Mouse (Mus musculus): Measurements from ENCODE around the gene Fbln5. TPM values are rescaled to one million over a fixed set of nuclear protein-coding genes. Genes with fewer than 3 reads are reported as not detected.
A peak's percentile ranks its signal among the peaks of the same experiment; 100 is the strongest.

The Fbln5 gene
- total RNA-seq, 2 experiments from 2014 or later = 9.6 to 14.7 TPM

DNA sequence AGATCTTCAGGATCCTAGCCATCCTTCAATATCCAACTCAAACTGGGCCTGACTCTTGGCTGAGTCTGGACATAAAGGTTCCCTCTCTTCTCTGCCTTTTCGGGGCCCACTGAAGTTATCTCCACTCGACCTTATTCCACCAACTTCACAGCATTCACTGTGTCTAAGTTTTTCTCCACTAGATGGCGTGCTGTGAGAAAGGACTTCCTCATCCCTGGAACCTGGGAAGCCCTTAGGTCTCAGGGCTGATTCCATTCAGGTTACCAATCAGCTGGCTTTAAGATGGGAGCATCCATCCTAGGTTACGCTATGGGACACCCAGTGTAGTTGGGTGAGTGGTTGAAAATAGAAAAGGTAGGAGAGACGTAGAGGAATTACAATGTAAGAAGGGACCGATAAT lies 7.7 kb downstream of the Fbln5 start:
- DNase-seq (ENCODE audit: low spot score) = no peak

DNA sequence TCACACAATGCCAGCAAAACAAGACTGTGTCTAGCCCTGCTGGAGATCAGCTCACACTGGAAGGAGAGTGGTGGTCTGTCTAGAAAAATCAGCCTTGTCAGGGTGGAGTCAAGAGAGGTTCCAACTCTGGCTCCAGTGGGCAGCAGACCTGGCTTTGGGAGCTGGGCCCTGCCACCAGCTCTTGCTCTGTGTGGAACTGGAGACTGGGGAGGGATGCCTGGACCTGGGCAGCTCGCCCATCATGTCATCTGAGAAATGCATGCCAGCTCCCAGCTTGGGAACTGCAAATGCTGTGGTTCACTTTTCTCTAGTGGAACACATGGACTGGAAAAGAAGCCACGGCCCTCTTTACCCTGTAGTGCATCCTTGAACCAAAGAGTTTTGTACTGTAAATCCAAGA lies 8.3 kb downstream of the Fbln5 start:
- DNase-seq (ENCODE audit: low spot score) = peak; percentile 77

DNA sequence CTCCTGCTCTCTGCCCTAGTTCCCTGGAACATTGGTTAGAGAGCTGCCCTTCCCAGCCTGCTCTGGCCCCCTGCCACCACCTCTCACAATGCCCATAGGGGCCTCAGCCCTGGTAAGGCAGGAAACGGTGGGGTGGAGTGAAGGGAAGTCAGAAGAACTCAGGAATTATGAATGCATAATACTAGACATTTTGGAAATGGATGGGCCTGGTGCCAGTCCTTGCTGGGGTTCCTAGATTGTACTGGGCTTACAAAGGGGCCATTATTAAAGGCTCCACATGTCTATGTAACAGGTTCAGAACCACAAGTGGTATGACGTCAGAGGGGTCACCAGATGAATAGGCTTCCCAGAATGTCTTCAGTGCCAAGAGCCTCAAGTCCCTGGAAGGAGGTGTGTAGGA lies 11.5 kb downstream of the Fbln5 start:
- no peak for DNase-seq (ENCODE audit: low spot score)

DNA sequence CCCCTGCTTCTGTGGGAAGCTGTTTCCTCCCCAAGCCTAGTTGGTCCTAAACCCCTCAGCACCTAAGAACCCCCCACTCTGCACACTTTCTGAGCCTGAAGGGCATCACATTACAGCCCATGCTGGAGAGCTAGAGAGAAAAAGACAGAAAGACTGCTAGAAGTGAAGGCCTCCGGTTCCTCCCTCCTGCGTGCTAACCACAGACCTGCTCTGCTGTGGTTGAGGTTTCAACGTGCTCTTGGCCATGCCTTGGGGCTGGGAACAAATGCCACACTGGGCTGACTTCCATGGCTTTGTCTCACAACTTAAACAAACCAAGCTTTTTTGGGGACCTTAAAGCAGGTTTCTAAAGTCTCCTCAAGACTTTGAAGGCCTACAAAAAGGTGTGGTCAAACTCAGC lies 16.4 kb downstream of the Fbln5 start:
- no peak for DNase-seq (ENCODE audit: low spot score)

DNA sequence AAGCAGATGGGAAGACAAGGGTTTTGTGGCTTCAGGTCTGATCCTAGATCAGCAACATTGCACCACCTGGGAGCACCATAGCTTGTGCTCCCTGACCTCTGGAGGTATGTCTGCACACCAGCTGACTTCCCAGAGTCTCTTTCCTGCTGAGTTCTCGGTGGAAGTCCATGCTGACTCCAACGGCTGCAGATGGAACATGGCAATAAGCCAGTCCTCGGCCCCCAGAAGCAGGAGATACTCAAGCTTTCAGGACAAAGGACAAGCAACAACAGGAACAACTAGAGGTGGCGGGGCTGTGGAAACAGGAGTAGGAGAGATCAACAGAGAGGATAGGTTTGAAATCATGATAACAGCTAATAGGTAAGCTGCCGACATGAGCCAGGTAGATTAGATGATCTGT lies 17.1 kb downstream of the Fbln5 start:
- no peak for DNase-seq (ENCODE audit: low spot score)

DNA sequence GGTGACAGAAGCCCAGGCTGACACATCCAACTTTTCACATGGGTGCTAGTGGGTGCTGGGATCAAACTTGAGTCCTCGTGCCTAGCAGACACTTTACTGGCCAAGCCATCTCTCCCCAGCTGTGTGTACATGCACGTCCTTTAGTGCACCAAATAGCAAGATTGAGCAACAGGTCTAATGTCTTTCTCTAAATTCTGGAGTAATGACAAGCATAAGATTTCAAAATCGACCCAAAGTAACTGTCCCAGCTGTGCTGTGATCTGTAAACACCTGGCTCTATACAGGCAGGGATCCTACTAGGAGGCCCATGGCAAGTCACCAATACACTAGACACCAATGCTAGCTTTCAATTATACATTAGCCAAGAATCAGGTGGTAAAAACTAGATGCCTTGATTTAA lies 17.8 kb downstream of the Fbln5 start:
- DNase-seq (ENCODE audit: low spot score) = no peak

DNA sequence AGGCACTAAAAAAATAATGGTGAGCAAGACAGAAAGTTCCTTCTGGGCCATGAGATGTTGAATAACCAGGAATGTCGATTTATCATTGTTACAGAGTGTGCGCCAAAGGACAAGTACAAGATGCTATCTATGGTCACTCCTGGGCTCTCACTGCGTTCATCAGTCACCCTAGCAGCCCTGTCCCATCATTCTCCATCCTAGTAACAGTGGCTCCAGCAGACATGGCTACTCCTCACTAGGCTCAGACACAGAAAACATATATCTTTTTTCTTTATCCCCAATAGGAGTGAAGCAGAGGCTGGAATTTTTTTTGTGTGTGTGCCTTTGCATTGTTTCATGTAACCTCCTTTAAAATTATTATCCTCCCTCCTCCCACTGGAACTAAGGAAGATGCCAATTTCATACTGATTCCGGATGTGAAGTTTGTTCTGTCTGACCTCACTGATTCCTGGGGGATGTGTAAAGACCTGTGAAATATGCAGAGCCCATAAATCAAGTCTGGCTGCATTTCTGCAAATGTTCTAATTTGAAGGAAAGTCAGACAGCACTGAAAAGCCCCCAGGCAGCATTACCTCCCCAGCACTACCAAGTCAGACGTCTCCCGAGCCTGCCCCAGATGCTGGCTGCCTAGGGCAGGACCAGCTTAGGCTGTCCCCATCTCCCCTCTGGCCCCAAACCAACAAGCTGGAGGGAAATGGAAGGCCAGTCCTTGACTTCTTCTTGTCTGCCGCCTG lies 20.5 kb downstream of the Fbln5 start:
- DNase-seq (ENCODE audit: low spot score) = no peak

DNA sequence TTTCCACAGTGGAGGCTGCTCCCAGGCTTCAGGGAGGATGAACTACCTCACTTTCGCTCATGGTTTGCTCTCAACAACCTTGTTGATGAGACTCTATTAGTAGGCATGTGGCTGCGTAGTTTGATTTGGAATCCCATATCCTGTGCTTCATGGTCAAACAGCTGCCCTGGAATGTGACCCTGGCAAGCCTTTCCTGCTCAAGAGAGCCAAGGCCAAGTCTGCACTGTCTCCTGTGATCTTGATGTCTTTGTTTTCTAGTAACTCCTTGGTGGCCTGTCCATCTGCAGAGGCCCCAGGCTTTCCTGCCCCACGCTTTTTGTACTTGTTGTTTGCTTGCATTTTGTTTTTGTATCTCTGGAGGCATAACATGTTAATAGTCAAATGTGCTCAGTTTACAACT lies 24.4 kb downstream of the Fbln5 start:
- peak; percentile 52 for DNase-seq (ENCODE audit: low spot score)

DNA sequence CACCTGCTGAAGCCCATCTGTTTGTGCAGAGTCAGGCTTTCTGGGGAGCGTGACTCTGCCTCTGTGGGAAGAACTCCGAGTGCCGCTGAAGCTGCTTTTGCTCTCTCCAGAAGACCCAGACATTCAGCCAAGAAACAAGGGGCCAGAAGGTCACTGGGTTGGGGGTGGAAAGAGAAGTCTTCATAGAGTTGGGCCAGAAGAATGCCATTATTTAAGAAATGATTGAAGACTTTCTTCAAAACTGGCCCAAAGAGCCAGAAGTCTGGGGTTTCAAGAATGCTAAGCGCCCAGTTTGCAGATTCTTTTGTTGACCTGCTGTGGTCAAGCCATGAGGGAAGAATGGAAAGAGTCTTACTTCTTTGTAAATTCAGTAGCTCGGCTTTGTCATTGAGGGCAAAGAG lies 25.6 kb downstream of the Fbln5 start:
- no peak for DNase-seq (ENCODE audit: low spot score)

DNA sequence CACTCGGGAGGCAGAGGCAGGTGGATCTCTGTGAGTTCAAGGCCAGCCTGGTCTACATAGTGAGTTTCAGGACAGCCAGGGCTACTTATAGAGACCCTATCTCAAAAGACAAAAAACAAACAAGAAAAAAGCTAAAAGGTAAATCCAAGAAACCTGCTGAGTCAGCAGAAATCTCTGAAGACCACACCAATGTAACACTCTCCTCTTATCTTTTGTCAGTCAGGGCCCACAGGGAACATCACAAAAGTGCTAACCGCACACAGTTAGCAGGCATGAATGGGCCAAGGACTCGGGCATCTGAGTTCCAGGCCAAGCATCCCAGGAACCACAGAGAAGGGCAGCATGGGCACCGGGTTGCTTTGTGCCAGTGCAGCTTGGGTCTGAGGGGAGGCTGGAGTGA lies 26.2 kb downstream of the Fbln5 start:
- no peak for DNase-seq (ENCODE audit: low spot score)

DNA sequence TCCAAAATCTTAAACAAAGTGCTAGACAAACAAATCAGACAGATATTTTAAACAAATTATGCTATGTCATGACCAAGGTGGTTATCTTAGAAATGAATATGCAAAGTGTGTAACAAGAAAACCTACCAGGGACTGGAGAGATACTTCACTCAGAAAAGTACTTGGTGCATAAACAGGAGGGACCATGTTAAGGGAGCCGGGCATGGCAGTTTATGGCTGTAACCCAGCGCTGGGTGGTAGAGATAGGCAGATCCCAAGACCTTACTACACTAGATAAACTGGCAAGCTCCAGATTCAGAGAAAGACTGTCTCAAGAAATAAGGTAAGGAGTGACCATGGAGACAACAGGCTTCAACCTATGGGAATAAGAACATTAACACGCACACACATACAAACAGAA lies 29.1 kb downstream of the Fbln5 start:
- no peak for DNase-seq (ENCODE audit: low spot score)

DNA sequence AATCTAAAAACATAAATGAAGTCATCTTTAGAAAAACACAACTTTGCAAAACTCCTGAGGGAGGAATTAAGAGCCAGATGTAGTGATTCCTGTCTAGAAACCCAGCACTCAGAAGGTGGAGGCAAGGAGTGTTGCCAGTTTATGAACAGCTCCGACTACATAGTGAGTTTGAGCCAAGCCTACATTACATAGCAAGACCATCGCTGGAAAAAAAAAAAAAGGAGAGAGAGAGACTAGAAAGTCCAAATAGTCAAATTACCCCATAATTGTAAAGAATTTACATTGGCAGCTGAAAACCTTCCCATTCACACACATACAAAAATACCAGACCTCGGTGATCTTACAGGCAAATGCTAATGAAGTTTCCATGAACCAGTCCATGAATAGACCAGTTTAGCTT lies 29.6 kb downstream of the Fbln5 start:
- DNase-seq (ENCODE audit: low spot score) = no peak

DNA sequence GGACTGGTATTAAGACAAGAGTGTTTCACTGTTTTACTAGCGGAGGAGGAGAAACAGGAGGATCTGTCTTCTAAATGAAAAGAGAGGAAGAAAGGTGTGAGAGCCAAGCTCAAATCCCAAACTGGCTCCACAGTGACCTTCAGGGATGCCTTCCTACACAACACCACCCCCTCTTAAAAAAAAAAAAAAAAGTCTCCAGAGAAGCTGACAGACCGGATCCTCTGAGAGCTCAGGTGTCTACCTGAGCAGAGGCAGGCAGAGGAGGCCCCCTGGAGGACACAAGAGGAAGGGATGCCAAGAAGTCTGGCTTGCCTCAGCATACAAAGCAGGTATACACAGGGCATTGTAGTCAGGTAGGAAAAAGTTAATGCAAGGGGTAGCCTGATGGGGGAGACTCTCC lies 36.1 kb downstream of the Fbln5 start:
- DNase-seq (ENCODE audit: low spot score) = no peak

DNA sequence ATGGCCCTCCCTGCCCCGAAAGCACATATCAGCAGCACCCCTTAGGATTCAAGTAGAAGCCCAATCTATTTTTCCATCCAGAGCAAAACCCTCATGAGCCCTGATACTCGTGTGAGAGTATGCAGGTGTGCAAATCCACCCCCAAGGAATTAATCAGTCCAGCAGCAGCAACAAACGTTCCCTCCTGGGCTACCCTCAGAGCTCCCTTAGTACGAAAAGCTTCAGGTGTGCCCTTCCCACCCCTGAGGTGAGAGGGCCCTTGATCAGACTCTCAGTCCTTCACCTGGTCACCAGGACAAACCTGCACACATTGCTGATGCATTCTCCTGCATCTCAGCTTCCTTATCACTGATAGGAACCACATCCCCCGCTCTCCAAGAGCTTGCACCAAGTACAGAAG lies 37.9 kb downstream of the Fbln5 start:
- no peak for DNase-seq (ENCODE audit: low spot score)

DNA sequence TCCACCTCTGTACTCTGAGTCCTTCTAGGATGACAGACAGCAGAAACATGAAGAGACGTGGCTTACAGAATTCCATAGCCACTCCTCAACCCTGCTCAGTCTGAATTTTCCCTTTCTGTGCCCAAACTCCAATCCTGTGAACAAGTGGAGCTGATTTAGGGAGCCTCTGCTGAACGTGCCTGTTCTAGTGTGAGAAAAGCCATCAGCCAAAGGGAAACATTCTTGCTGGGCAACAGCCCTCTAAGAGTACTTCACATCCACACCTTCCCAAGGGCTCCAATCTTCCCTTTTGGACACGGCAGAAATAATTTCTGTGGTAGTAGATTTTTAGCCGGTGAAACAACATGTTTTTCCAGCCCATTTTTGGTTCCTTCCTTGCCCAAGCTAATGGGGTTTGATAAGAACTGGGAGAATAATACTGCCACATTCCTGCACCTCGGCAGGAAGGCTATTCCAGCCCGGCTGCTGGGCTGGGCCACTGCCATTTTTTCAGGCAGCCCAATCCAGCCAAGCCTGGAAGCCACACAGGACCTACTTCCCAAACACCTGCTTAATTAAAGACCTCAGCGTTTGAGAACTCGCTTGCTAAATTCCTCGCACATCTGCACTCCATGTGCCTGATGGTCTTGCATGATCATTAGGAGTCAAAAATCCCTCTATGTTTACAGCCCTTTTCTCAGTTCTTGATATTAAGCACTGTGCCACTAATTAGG lies 41.1 kb downstream of the Fbln5 start:
- DNase-seq (ENCODE audit: low spot score) = peak; percentile 59

DNA sequence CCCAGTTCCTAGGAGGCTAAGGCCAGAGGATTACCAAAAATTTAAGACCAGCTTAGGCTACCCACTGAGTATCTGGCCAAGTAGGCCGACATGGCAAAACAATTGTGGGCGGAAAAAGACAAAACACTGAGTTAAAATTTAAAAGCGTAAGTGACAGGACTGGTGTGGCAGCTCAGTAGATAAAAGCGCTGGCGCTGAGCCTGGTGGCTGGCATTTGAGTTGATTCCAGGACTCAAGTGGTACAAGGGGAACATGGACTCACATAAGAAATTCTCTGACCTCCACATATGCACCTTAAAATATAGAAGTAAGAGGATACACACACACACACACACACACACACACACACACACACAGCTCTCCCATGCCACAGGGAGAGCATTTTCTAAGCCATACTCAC lies 42.5 kb downstream of the Fbln5 start:
- no peak for DNase-seq (ENCODE audit: low spot score)

DNA sequence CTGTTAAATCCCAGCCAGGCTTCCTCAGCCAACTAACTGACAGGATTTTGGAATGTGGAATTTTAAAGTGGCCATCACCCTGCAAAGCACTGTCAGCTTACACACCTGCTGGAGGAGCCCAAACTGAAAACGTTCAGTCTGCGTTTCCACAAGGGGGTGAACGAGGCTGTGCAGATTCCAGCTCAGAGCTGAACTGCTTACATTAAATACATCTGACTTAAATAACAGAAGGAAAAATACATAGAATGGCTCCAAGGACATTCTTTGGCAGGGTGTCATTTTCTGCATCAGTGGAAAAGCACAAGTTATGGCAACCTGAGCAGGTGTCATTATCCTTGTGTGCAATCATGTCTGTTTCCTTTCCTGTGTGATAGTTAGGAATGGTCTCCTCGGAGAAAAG lies 44.7 kb downstream of the Fbln5 start:
- no peak for DNase-seq (ENCODE audit: low spot score)

DNA sequence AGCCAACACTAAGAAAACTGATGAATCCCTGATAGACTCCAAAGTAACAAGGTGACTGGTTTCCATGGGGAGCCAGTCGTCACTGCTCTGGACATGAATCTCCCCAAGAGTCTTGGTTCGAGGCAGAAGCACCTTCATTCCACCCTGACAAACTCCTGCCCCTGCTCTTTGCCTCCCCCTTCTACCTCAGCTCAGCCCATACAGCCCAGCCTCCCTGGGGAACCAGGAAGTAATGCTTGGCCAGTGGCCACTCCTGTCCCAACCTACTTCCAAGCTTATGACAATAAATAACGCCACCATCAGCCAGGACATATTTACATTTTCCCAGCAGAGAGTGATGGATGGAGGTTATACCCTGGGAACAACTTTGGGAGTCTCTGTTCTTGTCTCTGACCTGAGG lies 45.9 kb downstream of the Fbln5 start:
- no peak for DNase-seq (ENCODE audit: low spot score)

DNA sequence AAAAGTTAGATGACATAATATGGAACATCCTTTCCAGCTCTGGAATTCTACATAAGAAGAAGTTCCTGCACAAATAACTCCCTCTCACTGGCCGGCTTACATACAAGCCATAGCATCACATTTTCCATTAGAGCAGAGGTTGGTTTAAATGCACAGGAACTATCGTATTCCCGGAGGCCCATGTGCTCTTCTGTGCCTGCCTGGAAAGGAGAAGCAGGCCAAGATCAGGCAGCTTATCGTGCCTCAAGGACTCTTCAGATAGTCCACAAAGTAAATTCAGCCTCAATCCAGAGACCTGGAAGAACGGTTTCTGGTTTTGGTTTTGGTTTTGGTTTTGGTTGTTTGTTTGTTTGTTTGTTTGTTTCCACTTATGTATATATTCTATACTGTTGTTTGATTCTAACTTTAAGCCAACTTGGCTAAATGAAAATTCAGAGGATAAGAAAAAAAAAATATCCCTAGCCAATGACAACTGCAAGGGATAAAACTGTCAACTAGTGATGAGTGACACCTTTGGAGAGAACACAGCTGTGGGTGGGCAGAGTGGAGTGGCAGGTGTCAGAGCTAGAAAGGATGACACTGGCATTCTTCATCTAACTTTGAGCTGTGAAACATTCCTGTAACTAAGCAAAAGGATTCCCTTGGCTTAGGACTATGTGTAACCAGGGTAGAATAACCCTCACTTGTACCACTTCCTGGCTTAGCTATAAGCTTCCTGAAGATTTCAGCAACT lies 48.4 kb downstream of the Fbln5 start:
- DNase-seq (ENCODE audit: low spot score) = no peak

DNA sequence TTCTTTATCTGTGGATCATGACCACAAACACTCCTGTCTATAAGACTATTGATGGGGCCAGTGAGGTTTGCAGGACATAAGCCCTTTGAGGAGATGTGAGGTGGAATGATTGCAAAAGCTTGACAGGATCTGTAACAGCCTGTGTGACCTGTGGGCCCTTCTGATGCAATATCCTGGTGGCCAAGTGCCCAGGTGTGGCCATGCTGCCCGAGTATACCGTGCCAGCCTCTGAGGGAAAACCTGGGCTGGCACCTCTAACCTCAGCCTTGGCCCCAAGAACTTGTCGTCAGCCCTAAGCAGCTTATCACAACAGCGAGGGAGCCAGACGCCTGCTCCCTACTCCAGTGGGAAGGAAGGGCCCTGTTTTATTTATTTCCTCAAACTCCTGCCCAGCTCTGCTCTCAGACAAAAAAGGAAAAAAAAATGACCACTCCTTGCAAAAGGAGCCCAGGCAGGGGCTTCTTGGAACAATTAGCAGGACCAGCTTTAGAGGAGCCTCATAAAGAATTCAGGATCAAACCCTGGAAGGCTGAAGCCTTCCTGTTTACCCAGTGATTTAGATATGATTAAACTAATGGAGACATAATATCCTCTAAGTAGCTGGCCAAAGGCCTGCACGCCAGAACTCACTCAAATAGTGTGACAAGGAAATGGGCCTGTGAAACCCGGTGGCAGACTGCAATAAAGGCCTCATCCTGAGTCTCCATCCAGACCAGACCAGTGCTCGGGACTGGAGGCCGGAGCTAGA lies 51.4 kb downstream of the Fbln5 start:
- DNase-seq (ENCODE audit: low spot score) = no peak

DNA sequence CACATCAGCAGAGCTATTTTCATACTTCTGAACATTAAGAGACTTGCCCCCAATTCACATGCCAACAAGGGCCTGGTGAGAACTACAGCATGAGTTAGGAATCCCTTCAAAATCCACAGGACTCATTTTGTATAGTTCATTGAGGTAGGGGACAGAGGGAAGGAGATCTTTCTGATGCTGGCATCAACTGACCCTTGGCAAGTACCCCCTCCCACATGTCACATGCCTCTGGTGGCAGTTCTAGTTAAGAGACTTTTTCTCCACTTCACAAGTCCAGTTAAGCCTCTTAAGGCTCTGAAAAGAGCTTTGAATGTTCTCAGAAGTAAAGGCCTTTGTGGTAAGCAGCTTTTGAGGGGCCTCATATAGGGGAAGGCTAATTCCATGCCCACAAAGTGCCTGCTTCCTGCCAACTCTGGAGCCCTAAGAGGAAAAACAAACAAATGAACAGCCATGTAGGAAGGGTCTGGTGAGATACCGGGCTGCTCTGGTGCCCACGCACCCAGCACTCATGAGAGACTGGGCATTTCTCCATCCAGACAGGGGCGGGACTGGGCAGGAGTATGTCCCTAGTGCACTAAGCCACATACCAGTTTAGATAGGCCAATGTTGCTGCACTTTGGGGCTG lies 52.5 kb downstream of the Fbln5 start:
- no peak for DNase-seq (ENCODE audit: low spot score)

DNA sequence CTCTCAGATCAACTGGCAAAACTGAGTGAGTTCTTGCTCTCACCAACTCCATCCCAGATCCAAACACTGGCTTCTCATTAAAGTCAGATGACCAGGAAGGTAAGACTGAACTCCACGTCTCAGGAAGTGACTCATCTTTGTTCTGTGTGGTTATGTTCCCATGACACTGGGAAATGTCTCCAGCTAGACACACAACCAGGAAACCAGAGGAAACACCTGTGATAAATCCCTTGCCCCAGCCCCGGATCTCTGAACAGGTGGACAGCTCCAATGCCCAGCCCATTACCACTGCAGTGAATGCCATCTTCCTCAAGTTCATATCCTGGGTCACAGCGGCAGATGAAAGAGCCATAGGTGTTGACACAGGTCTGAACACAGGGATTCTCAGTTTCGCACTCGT lies 54.0 kb downstream of the Fbln5 start:
- no peak for DNase-seq (ENCODE audit: low spot score)

All from gastrocnemius, adult 18-20 months (tissue).